Mouse (Mus musculus) midbrain, embryonic 14.5 days (tissue): Measurements from ENCODE around the gene Krt28. TPM values are rescaled to one million over a fixed set of nuclear protein-coding genes. Genes with fewer than 3 reads are reported as not detected.

ENCODE experiments used
- ATAC-seq: fragments of 200-750 bp; cut with Nextera tagmentation; 2 replicates; pipeline ENCODE4 v1.8.0; 2017; ENCODE audit warnings: moderate number of reproducible peaks, moderate library complexity; ENCODE audit not compliant: low FRiP score, low TSS enrichment
- DNase-seq: peaks from one replicate; pipeline ENCODE4 v3.0.0-alpha.2; 2015
- H3K27ac ChIP-seq: fragments of 300-500 bp; sonication (generic); replicated peaks from 2 replicates; pipeline ENCODE4 v1.5.1; 2014; ENCODE audit warnings: mild to moderate bottlenecking, low read depth, low read length, moderate library complexity
- H3K27me3 ChIP-seq: fragments of 300-500 bp; sonication (generic); 2 replicates; pipeline ENCODE4 v1.6.1; 2014; ENCODE audit warnings: low read length, control low read depth, mixed read lengths; ENCODE audit not compliant: control insufficient read depth, insufficient read depth
- H3K36me3 ChIP-seq: fragments of 300-500 bp; sonication (generic); 2 replicates; pipeline ENCODE4 v1.6.1; 2014; ENCODE audit warnings: low read length, control low read depth; ENCODE audit not compliant: control insufficient read depth, insufficient read depth
- H3K4me1 ChIP-seq: fragments of 300-500 bp; sonication (generic); 2 replicates; pipeline ENCODE4 v1.6.1; 2014; ENCODE audit warnings: mild to moderate bottlenecking, antibody characterized with exemption, low read length, control low read depth; ENCODE audit not compliant: control insufficient read depth, insufficient read depth
- H3K4me2 ChIP-seq: fragments of 300-500 bp; sonication (generic); 2 replicates; pipeline ENCODE4 v1.6.1; 2014; ENCODE audit warnings: mild to moderate bottlenecking, low read length, moderate library complexity
- H3K4me3 ChIP-seq: fragments of 300-500 bp; sonication (generic); replicated peaks from 2 replicates; pipeline ENCODE4 v1.5.1; 2014; ENCODE audit warnings: low read depth, low read length
- H3K9ac ChIP-seq: fragments of 300-500 bp; sonication (generic); replicated peaks from 2 replicates; pipeline ENCODE4 v1.6.1; 2014; ENCODE audit warnings: mild to moderate bottlenecking, low read length, moderate library complexity
- H3K9me3 ChIP-seq: fragments of 300-500 bp; sonication (generic); 2 replicates; pipeline ENCODE4 v1.6.1; 2016; ENCODE audit warnings: low read length, control low read depth, mixed read lengths; ENCODE audit not compliant: control insufficient read depth
- WGBS: fragments of 180-500 bp; shearing (Covaris S2); extraction: QIAGEN DNeasy Blood & Tissue Kit; methylation state at CpG from one replicate; pipeline ENCODE4 v1.1.7; 2014; 5-methylcytosine and 5-hydroxymethylcytosine counted together
- polyA plus RNA-seq: library from polyadenylated mRNA; unstranded; fragments of >200 nt; fragmentation: Nextera tagmentation; extraction: Ambion mirVana; gene quantifications from 2 replicates; pipeline ENCODE4 v1.2.1, GENCODE M21; 2014

The Krt28 gene
- polyA plus RNA-seq, 1 experiment from 2014 or later, result 0.17 TPM

DNA sequence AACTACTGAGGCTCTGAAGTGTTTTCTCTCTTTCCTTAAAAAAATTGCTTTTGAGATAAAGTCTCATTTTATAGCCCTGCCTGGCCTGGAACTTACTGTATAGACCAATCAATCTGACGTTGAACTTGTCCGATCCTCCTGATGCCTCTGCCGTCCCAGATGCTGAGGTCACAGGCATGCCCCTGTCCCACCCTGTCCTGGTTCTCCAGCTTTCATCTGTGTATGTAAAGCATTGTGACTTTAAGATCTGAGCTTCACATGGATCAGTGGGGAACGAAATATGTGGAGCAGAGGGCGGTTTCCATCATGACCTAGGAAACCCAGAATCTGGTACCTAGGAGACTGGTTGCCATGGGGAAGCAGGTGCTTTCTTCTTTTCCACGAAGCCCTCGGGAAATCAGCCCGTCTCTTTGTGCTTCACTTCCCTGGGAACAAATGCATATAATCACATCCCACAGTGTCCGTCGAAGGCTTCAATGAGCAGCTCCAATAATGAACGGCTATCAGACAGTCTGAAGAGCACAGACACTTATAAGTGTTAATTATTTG, 35.3 kb downstream of the Krt28 start:
- DNase-seq (peak; percentile 70), ATAC-seq (no peak)
- Histone ChIP-seq H3K4me2 (no peak overlapping the region), H3K4me1 (peaks cover 7% of the 10 kb centered on the region; the same call in 1 of the 2 replicates), H3K9ac (no peak overlapping the region), H3K27me3 (no peaks in the 10 kb centered on the region), H3K36me3 (no peaks in the 10 kb centered on the region), H3K27ac (no peak overlapping the region), H3K9me3 (no peaks in the 10 kb centered on the region), H3K4me3 (no peak overlapping the region)
- 11% methylated on average over 11 of the region's 11 CpGs for WGBS

DNA sequence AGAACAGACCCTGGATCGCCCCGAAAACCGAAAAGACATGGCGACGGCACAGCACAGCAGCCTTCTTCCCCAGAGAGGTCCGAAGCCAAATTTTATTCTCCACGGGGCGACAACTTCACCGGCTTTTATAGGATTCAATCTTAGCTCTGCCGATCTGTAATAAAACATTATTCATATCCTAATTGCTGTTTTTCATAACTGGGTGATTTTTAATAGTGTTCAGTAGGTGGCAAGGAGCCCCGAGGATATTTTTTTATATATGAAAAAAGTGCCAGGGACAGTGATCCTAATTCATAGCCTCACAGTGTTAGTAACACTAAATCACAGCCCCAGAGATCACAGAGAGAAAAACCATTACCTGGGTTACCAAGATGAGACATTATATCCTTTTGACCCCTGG, 36.8 kb downstream of the Krt28 start, which contains the start of gene Krt26:
Gene Krt26, minus strand, starts transcription at position 101 of the 400 bp plus-strand sequence.
- H3K4me2 ChIP-seq, result no peak within 1 kb of the TSS
- WGBS, result 86% methylated on average over 11 of the region's 11 CpGs
- H3K9ac ChIP-seq, result no peak within 1 kb of the TSS
- H3K9me3 ChIP-seq, result no peaks in the 10 kb centered on the region
- DNase-seq (no peak), ATAC-seq (no peak)
- no peak within 1 kb of the TSS for H3K27ac ChIP-seq
- no peaks in the 10 kb centered on the region for H3K27me3 ChIP-seq
- no peak within 1 kb of the TSS for H3K4me3 ChIP-seq
- H3K36me3 ChIP-seq, result no peaks in the 10 kb centered on the region
- peaks cover 15% of the 10 kb centered on the region for H3K4me1 ChIP-seq

DNA sequence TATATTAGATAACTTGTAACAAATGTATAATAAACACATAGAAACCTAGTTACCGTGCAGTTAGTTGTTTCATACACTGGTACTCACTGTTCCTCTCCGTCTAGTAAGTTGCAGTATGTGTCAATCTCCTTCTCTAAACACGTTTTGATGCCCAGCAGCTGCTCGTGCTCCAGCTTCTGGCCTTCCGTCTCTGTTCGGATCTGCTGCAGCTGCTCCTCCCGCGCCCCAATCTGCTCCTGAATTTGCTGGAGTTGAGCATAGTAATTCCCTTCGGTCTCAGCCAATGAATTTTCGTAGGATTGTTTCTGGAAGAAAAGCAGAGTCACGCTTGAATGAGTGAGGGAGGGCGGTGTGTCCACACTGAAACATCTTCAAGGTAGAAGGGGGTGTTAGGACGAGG, 41.3 kb downstream of the Krt28 start:
- DNase-seq (peak; percentile 48), ATAC-seq (no peak)
- Histone ChIP-seq H3K4me3 (no peak overlapping the region), H3K4me1 (peaks cover 8% of the 10 kb centered on the region; the same call in 1 of the 2 replicates), H3K4me2 (peak overlapping the region; percentile 6; the same call in 1 of the 2 replicates), H3K9ac (no peak overlapping the region), H3K36me3 (no peaks in the 10 kb centered on the region), H3K9me3 (no peaks in the 10 kb centered on the region), H3K27ac (0 out of 2 replicates have a peak overlapping the region, but pooled peaks have one; percentile 9), H3K27me3 (no peaks in the 10 kb centered on the region)
- WGBS, result 27% methylated on average over 13 of the region's 13 CpGs

DNA sequence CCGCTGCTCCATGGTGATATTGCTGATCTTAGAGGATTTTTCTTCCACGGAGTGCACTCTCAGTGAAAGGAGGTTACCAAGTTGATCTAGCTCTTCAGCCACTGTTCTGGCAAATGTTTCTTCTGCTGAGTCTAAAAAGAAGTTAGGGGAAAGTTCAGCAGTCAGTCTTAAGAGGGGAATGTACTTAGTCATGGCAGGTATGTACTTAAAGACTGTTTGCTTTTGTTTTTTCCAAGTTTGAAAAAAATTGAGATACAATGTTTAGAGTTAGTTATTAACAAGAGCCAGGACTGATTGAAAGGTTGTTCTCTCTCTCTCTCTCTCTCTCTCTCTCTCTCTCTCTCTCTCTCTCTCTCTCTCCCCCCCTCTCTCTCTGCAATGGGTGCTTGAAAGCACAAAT, 45.0 kb downstream of the Krt28 start:
- H3K9ac ChIP-seq, result no peak overlapping the region
- H3K27ac ChIP-seq, result no peak overlapping the region
- H3K4me2 ChIP-seq, result no peak overlapping the region
- H3K4me3 ChIP-seq, result no peak overlapping the region
- DNase-seq, result no peak
- H3K27me3 ChIP-seq, result no peaks in the 10 kb centered on the region
- H3K4me1 ChIP-seq, result peaks cover 8% of the 10 kb centered on the region; the same call in 1 of the 2 replicates
- WGBS, result 70% methylated on average over 2 of the region's 2 CpGs
- no peaks in the 10 kb centered on the region for H3K9me3 ChIP-seq
- no peak for ATAC-seq
- no peaks in the 10 kb centered on the region for H3K36me3 ChIP-seq

DNA sequence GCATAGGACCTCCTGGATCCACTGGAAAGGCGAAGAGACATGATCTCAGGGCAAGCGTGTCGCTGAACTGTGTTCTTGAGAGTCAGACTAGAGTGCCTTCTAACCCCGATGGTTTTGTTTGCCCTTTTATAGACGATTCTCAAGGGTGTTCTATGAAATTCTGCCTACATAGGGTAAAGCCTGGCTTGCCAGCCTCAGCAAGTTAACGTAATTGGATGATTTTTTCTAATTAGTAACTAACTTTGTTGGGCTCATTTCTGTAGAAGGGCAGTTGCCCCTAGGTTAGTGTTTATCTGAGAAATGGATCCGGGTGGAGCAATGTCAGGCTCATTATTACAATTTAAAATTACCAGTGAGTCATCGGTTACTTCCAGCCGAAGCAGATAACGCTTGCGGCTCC, 51.9 kb downstream of the Krt28 start, which contains the start of gene Krt25:
Gene Krt25, minus strand, starts transcription at position 101 of the 400 bp plus-strand sequence.
- no peak within 1 kb of the TSS for H3K4me2 ChIP-seq
- no peak within 1 kb of the TSS for H3K27ac ChIP-seq
- no peak for ATAC-seq
- H3K4me3 ChIP-seq, result no peak within 1 kb of the TSS
- H3K36me3 ChIP-seq, result no peaks in the 10 kb centered on the region
- no peak for DNase-seq
- H3K9me3 ChIP-seq, result no peaks in the 10 kb centered on the region
- WGBS, result 94% methylated on average over 11 of the region's 11 CpGs
- H3K9ac ChIP-seq, result no peak within 1 kb of the TSS
- H3K27me3 ChIP-seq, result no peaks in the 10 kb centered on the region
- H3K4me1 ChIP-seq, result no peaks in the 10 kb centered on the region

DNA sequence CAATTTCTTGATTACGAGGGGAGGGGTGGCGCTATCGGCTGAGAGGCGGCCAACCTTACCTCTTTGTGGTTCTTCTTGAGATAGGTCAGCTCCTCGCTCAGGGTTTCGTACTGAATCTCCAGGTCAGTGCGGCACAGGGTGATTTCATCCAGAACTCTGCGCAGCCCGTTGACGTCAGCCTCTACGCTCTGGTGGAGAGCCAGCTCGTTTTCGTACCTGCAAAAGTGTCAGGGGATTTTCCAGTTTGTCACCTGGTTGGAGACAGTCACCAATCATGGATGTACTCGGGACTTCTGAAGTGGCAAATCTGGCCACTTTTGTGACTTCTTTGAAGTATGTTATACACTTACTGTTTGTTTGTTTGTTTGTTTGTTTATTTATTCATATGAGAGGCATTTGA, 53.6 kb downstream of the Krt28 start:
- DNase-seq (no peak), ATAC-seq (no peak)
- Histone ChIP-seq H3K27ac (no peak overlapping the region), H3K9ac (no peak overlapping the region), H3K9me3 (no peaks in the 10 kb centered on the region), H3K4me2 (no peak overlapping the region), H3K4me3 (no peak overlapping the region), H3K4me1 (no peaks in the 10 kb centered on the region), H3K27me3 (no peaks in the 10 kb centered on the region), H3K36me3 (no peaks in the 10 kb centered on the region)
- 94% methylated on average over 14 of the region's 14 CpGs for WGBS

DNA sequence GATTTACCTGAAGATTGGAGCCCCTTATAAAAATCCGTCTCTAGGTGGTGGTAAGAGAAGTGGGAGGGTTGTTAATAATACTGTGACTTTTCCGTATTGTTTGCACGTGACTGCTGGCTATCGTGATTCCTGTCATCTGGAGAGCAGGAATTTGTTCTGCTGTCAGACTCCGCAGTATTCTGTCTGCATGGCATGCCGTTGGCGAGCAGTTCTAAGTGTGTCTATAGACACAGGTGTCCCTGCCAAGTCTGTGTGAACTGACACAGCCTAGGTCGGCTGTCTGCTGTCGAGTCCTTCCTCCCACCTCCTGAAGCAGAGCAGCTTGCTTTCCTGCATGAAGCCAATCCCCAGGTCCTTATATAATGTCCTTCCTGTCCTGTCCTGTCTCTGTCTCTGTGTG, 55.6 kb downstream of the Krt28 start:
- ATAC-seq (no peak), DNase-seq (no peak)
- H3K27ac ChIP-seq, result no peak overlapping the region
- no peaks in the 10 kb centered on the region for H3K36me3 ChIP-seq
- H3K9me3 ChIP-seq, result no peaks in the 10 kb centered on the region
- H3K9ac ChIP-seq, result no peak overlapping the region
- no peak overlapping the region for H3K4me2 ChIP-seq
- no peaks in the 10 kb centered on the region for H3K27me3 ChIP-seq
- H3K4me1 ChIP-seq, result no peaks in the 10 kb centered on the region
- no peak overlapping the region for H3K4me3 ChIP-seq
- 80% methylated on average over 9 of the region's 9 CpGs for WGBS

DNA sequence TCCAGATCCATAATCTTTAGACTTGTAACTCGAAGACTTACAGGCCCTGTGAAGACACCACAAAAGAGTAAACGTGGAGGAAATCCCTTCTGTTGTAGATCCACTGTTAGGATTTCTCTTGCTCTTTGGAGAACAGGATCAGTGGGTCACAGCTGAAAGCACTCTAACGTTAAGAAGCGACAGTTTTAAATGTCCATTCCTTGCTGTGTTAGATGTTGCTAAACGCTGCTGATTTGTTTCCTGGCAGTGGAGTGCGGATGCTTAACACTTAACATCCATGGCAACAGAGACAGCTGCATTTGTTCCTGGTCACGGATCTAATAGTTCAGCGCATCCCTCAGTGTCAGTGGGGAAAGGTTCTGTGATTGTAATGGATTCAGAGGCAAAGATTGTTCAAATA, 58.2 kb downstream of the Krt28 start:
- Histone ChIP-seq H3K27me3 (no peaks in the 10 kb centered on the region), H3K27ac (no peak overlapping the region), H3K36me3 (no peaks in the 10 kb centered on the region), H3K9me3 (no peaks in the 10 kb centered on the region), H3K9ac (no peak overlapping the region), H3K4me2 (no peak overlapping the region), H3K4me1 (no peaks in the 10 kb centered on the region), H3K4me3 (no peak overlapping the region)
- no peak for ATAC-seq
- 28% methylated on average over 8 of the region's 8 CpGs for WGBS
- DNase-seq, result no peak
